Mouse (Mus musculus) intestine, embryonic 14.5 days (tissue): Measurements from ENCODE around the gene Pip5k1c. TPM values are rescaled to one million over a fixed set of nuclear protein-coding genes. Genes with fewer than 3 reads are reported as not detected.

ENCODE experiments used
- ATAC-seq: fragments of 200-750 bp; cut with Nextera tagmentation; replicated peaks from 2 replicates; pipeline ENCODE4 v1.8.0; 2017; ENCODE audit warnings: low read depth, moderate number of reproducible peaks, moderate TSS enrichment, moderate library complexity; ENCODE audit not compliant: low FRiP score, low TSS enrichment
- DNase-seq: peaks from one replicate; pipeline ENCODE4 v3.0.0-alpha.2; 2018; ENCODE audit warnings: low spot score
- H3K27ac ChIP-seq: fragments of 300-500 bp; sonication (generic); 2 replicates; pipeline ENCODE4 v1.5.1; 2014; ENCODE audit warnings: low read depth, mild to moderate bottlenecking, control low read depth
- H3K27me3 ChIP-seq: fragments of 300-500 bp; sonication (generic); replicated peaks from 2 replicates; pipeline ENCODE4 v1.6.1; 2014; ENCODE audit warnings: low read length, control low read depth; ENCODE audit not compliant: control insufficient read depth, insufficient read depth
- H3K36me3 ChIP-seq: fragments of 300-500 bp; sonication (generic); 2 replicates; pipeline ENCODE4 v1.6.1; 2014; ENCODE audit warnings: low read length, control low read depth; ENCODE audit not compliant: control insufficient read depth, insufficient read depth
- H3K4me1 ChIP-seq: fragments of 300-500 bp; sonication (generic); replicated peaks from 2 replicates; pipeline ENCODE4 v1.6.1; 2014; ENCODE audit warnings: low read length, control low read depth, mixed read lengths; ENCODE audit not compliant: control insufficient read depth, insufficient read depth
- H3K4me2 ChIP-seq: fragments of 300-500 bp; sonication (generic); 2 replicates; pipeline ENCODE4 v1.6.1; 2014; ENCODE audit warnings: low read length
- H3K4me3 ChIP-seq: fragments of 300-500 bp; sonication (generic); 2 replicates; pipeline ENCODE4 v1.5.1; 2014; ENCODE audit warnings: low read depth, low read length, control low read depth, mixed read lengths
- H3K9ac ChIP-seq: fragments of 300-500 bp; sonication (generic); 2 replicates; pipeline ENCODE4 v1.6.1; 2014; ENCODE audit warnings: mild to moderate bottlenecking, low read length
- H3K9me3 ChIP-seq: fragments of 300-500 bp; sonication (generic); 2 replicates; pipeline ENCODE4 v1.6.1; 2016; ENCODE audit warnings: low read length, control low read depth; ENCODE audit not compliant: control insufficient read depth
- WGBS: fragments of 180-500 bp; shearing (Covaris S2); extraction: QIAGEN DNeasy Blood & Tissue Kit; methylation state at CpG from one replicate; pipeline ENCODE4 v1.1.7; 2014; 5-methylcytosine and 5-hydroxymethylcytosine counted together
- polyA plus RNA-seq: library from polyadenylated mRNA; unstranded; fragments of >200 nt; fragmentation: Nextera tagmentation; extraction: Ambion mirVana; gene quantifications from 2 replicates; pipeline ENCODE4 v1.2.1, GENCODE M21; 2014

Gene Pip5k1c
- polyA plus RNA-seq, 1 experiment from 2014 or later: 57.3 TPM

- peak overlapping the region; percentile 62 for H3K27ac ChIP-seq
- H3K4me1 ChIP-seq: peaks cover 26% of the 10 kb centered on the region
- H3K36me3 ChIP-seq: peaks cover 6% of the 10 kb centered on the region
- no peak for DNase-seq
- peak overlapping the region; percentile 88 for H3K4me2 ChIP-seq
- WGBS: under 1% methylated on average over 29 of the region's 29 CpGs
- 0 out of 2 replicates have a peak, but pooled peaks cover 2% of the 10 kb centered on the region for H3K27me3 ChIP-seq
- ATAC-seq: peak; percentile 20
- H3K9ac ChIP-seq: peak overlapping the region; percentile 78
- H3K9me3 ChIP-seq: no peaks in the 10 kb centered on the region
- H3K4me3 ChIP-seq: peak overlapping the region; percentile 66
Observed at GRCm38 (mm10) chr10:81349961-81350350, 57.2 kb downstream of the Pip5k1c start.

DNA sequence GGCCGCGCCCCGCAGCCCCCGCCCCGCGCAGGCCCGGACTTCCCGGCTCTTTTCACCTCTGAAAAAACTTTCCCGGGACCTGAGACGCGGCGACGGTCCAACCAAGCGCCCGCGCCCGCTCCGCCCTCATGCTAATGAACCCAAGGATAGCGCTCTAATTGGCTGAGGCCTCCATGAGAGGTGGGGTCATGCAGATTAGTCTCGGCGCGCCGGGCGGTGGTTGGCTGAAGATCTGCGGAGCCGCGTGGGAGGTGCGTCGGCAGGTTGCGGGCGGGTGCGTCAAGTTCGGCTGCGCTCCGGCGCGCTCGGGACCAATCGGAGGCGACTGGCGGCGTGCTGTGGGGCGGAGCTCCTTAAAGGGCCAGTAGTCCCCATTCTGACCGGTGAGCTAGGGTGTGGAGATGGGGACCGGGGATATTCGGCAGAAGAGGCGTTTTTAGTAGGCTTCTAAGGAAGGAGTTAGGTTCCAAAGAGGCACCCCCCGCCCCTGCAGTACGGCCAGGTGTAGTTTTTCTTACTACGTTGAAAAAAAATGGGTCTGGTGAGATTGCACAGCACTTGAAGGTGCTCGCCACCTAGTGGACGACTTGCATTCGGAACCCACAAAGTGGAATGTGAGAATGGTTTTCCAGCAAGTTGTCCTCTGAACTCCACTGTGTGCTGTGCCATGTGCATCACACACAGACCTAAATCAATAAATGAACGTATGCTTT is 57.7 kb downstream of the Pip5k1c start, which contains the start of gene Hmg20b:
Gene Hmg20b, minus strand, starts transcription at position 130 of the 713 bp plus-strand sequence.
- Histone ChIP-seq H3K9ac (peak within 1 kb of the TSS; percentile 78), H3K4me3 (peak within 1 kb of the TSS; percentile 66), H3K4me1 (peaks cover 26% of the 10 kb centered on the region), H3K27me3 (no peaks in the 10 kb centered on the region), H3K27ac (peak within 1 kb of the TSS; percentile 62), H3K9me3 (no peaks in the 10 kb centered on the region), H3K36me3 (peaks cover 6% of the 10 kb centered on the region), H3K4me2 (peak within 1 kb of the TSS; percentile 88)
- peak; percentile 97 for DNase-seq
- ATAC-seq: peak; percentile 92
- under 1% methylated on average over 54 of the region's 54 CpGs for WGBS

DNA sequence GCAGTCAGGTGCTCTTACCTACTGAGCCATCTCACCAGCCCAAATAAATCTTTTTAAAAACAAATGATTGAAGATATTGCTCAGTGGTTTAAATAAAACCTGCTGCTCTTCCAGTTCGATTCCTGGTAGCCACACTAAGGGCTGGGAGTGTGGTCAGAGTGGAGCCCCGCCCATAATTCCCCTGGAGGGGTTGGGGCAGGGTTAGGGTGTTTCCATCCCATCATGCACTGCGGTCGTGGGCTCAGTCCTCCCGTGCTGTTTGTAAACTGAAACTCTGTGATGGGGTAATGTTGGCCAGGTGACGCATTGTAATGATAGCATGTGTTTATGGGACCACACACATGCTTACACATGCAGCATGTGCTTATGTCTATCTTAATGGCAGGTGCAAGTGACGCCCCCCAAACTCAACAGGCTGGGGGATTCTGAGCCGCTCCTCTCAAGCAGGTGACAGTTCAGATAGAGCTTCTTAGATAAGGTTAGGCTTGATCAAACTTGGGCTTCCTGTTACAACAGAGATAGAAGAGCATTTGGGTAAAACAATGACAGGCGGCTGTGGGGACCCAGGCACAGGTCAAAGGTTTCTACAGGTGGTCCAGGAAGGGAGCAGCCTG is 59.0 kb downstream of the Pip5k1c start:
- no peak overlapping the region for H3K9ac ChIP-seq
- no peak for ATAC-seq
- 14% methylated on average over 9 of the region's 9 CpGs for WGBS
- H3K27ac ChIP-seq: no peak overlapping the region
- DNase-seq: no peak
- peaks cover 24% of the 10 kb centered on the region for H3K4me1 ChIP-seq
- no peak overlapping the region for H3K4me2 ChIP-seq
- H3K27me3 ChIP-seq: no peaks in the 10 kb centered on the region
- H3K36me3 ChIP-seq: peaks cover 6% of the 10 kb centered on the region
- H3K9me3 ChIP-seq: no peaks in the 10 kb centered on the region
- H3K4me3 ChIP-seq: no peak overlapping the region

- H3K4me2 ChIP-seq: no peak overlapping the region
- H3K36me3 ChIP-seq: no peaks in the 10 kb centered on the region
- no peaks in the 10 kb centered on the region for H3K9me3 ChIP-seq
- DNase-seq (no peak), ATAC-seq (no peak)
- no peak overlapping the region for H3K4me3 ChIP-seq
- no peak overlapping the region for H3K27ac ChIP-seq
- no peak overlapping the region for H3K9ac ChIP-seq
- WGBS: 69% methylated on average over 9 of the region's 9 CpGs
- no peaks in the 10 kb centered on the region for H3K27me3 ChIP-seq
- peaks cover 22% of the 10 kb centered on the region for H3K4me1 ChIP-seq
Observed at GRCm38 (mm10) chr10:81354738-81355477, 62.1 kb downstream of the Pip5k1c start.

DNA sequence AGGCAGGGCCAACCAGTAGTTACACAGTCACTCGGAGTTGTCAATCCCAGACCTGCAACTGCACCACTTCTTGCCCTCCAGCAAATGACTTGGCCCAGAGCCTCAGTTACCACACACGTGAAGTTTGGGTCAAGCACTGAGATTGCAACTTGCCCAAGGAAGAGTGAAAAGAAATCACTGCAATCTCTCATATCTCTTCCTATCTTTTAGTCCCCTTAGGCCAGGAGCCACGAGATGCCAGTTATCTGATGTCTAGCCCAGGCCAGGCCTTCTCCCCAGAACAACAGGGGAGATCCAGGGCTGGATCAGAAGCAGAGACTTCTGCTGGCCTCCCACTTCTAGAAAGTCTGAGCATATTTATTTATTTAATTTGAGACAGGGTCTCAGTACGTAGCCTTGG is 62.8 kb downstream of the Pip5k1c start:
- Histone ChIP-seq H3K27ac (no peak overlapping the region), H3K27me3 (no peaks in the 10 kb centered on the region), H3K4me3 (no peak overlapping the region), H3K9me3 (no peaks in the 10 kb centered on the region), H3K4me1 (peaks cover 22% of the 10 kb centered on the region), H3K36me3 (no peaks in the 10 kb centered on the region), H3K4me2 (no peak overlapping the region), H3K9ac (no peak overlapping the region)
- ATAC-seq (no peak), DNase-seq (no peak)
- 77% methylated on average over 4 of the region's 4 CpGs for WGBS

GRCm38 (mm10) chr10:81356352-81356990 is 63.7 kb downstream of the Pip5k1c start:
- Histone ChIP-seq H3K27ac (no peak overlapping the region), H3K4me3 (no peak overlapping the region), H3K4me1 (peaks cover 18% of the 10 kb centered on the region), H3K9me3 (no peaks in the 10 kb centered on the region), H3K9ac (no peak overlapping the region), H3K27me3 (no peaks in the 10 kb centered on the region), H3K4me2 (peak overlapping the region; percentile 97), H3K36me3 (no peaks in the 10 kb centered on the region)
- ATAC-seq: no peak
- WGBS: 58% methylated on average over 12 of the region's 12 CpGs
- DNase-seq: no peak

DNA sequence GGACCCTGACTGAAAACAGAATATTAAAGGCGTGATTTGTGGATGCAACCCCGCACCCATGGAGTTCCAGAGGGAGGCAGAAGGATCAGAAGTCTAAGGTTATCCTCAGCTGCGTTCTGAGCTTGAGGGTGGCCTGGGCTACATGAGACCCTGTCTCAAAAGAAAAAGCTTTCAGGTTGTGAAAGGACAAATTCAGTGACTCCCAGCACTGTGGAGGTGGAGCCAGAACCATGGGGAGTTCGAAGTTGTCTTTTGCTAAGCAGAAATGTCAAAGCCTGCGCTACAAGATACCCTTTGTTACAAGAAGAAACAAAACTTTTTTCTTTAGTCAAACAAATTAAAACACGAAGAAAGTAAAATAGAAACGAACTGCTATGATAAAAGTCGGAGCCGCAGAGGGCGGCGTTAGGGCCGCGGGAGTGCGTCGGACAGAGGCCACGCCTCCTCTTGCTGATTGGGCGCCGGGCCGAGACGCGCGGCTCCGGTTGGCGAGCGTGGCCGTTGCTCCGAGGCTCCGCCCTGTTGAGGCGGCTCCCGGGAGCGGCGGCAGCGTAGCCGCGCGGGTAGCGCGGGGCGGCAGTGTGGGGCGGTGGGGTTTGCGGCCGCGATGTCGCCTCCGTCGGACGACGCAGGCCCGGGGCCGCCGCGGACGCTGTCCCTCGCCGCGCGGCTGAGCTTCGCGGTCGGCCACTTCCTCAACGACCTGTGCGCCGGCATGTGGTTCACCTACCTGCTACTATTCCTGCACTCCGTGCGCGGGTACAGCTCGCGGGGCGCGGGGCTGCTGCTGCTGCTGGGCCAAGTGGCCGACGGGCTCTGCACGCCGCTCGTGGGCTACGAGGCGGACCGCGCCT is 64.5 kb downstream of the Pip5k1c start, which contains the start of gene Mfsd12:
Gene Mfsd12, plus strand, starts transcription at position 501 of the 854 bp plus-strand sequence.
- WGBS: 2% methylated on average over 78 of the region's 79 CpGs
- ATAC-seq: peak; percentile 82

More for the DNA sequence above, 64.5 kb downstream of the Pip5k1c start, which contains the start of gene Mfsd12:
- H3K4me1 ChIP-seq: peaks cover 18% of the 10 kb centered on the region
- peak within 1 kb of the TSS; percentile 73 for H3K9ac ChIP-seq
- H3K27me3 ChIP-seq: no peaks in the 10 kb centered on the region
- H3K4me2 ChIP-seq: peak within 1 kb of the TSS; percentile 97
- H3K4me3 ChIP-seq: peak within 1 kb of the TSS; percentile 71
- no peaks in the 10 kb centered on the region for H3K9me3 ChIP-seq
- peaks cover 6% of the 10 kb centered on the region; the same call in 1 of the 2 replicates for H3K36me3 ChIP-seq
- H3K27ac ChIP-seq: no peak within 1 kb of the TSS
- DNase-seq: no peak
